Mouse (Mus musculus) olfactory bulb, adult 2 months (tissue): Measurements from ENCODE around the gene Trpm7.

Source experiments
- CTCF ChIP-seq: fragments of 200-500 bp; IDR thresholded peaks from 2 replicates; pipeline ENCODE4 v1.5.1; 2012; ENCODE audit warnings: low read depth, mild to moderate bottlenecking, low read length, moderate library complexity; ENCODE audit not compliant: insufficient read depth
- POLR2A ChIP-seq: fragments of 200-500 bp; IDR thresholded peaks from 2 replicates; pipeline ENCODE4 v1.6.1; 2012; ENCODE audit warnings: mild to moderate bottlenecking, low read depth, low read length, moderate library complexity; ENCODE audit not compliant: insufficient read depth

- no peak for TF ChIP-seq POLR2A
- no peak for TF ChIP-seq CTCF
Observed at GRCm38 (mm10) chr2:126798455-126798854, 77.6 kb downstream of the Trpm7 start.
